Mouse (Mus musculus) heart, embryonic 12.5 days (tissue): ENCODE data around the gene Gm11011. TPM values are rescaled to one million over a fixed set of nuclear protein-coding genes. Genes with fewer than 3 reads are reported as not detected.

Experiments
- polyA plus RNA-seq: library from polyadenylated mRNA; unstranded; fragments of >200 nt; fragmentation: Nextera tagmentation; extraction: Ambion mirVana; gene quantifications from 2 replicates; pipeline ENCODE4 v1.2.1, GENCODE M21; 2016

Gene Gm11011
- polyA plus RNA-seq, 1 experiment from 2014 or later = not detected

Other genes with a start within 250 kb of the Gm11011 start
- 5.6 and 5.8 TPM in 2 replicates for gene Tshz2, start 45.3 kb upstream of the Gm11011 start, polyA plus RNA-seq